Mouse (Mus musculus): ENCODE data around the gene Dvl2.

- TF ChIP-seq GATA1 (IDR thresholded peaks at IDR 0.05; ENCODE audit: borderline replicate concordance, low read length) (no peak), FLI1 (IDR thresholded peaks at IDR 0.05; ENCODE audit: low read length) (no peak)
Measured at GRCm38 (mm10) chr11:69964650-69965270, 35.6 kb upstream of the Dvl2 start, which contains the start of gene Cldn7.
